Mouse (Mus musculus) B cell, adult 62 days (primary cell): ENCODE measurements around the gene Hba-a1. TPM values are rescaled to one million over a fixed set of nuclear protein-coding genes. Genes with fewer than 3 reads are reported as not detected.

Experiments
- total RNA-seq: library from RNA; stranded (reverse); gene quantifications from 4 replicates; pipeline ENCODE4 v1.2.4, GENCODE M21; 2023

Hba-a1 gene
- total RNA-seq, result 58.9 to 127 TPM (median 84.8 TPM) in 4 replicates

GRCm38 (mm10) chr11:32283091-32283777, at the start of gene Hba-a1:
Hba-a1 (plus strand) TSS chr11:32283511.

GRCm38 (mm10) chr11:32267188-32267884, 16.0 kb upstream of the Hba-a1 start, which contains the start of gene Nprl3:
Nprl3 (minus strand) TSS chr11:32267707.

GRCm38 (mm10) chr11:32276347-32276746, 7.0 kb upstream of the Hba-a1 start, which contains the start of gene Hba-x:
Hba-x (plus strand) TSS chr11:32276400.

GRCm38 (mm10) chr11:32286695-32287492, 3.6 kb downstream of the Hba-a1 start, which contains the start of gene Hbq1b:
Hbq1b (plus strand) TSS chr11:32286965.

GRCm38 (mm10) chr11:32296203-32296602, 12.9 kb downstream of the Hba-a1 start, which contains the start of gene Hba-a2:
Hba-a2 (plus strand) TSS chr11:32296489.

GRCm38 (mm10) chr11:32299865-32300264, 16.6 kb downstream of the Hba-a1 start, which contains the start of gene Hbq1a:
Hbq1a (plus strand) TSS chr11:32300069.

Other genes starting within 250 kb of the Hba-a1 start
- gene Il9r, start 83.2 kb upstream of the Hba-a1 start, total RNA-seq, result 34.8 to 42.2 TPM (median 40.0 TPM) in 4 replicates
- 18.0 to 27.0 TPM (median 23.5 TPM) in 4 replicates for gene Snrnp25, start 78.1 kb upstream of the Hba-a1 start, total RNA-seq
- gene Rhbdf1, start 61.2 kb upstream of the Hba-a1 start, total RNA-seq, result 9.2 to 12.2 TPM (median 10.9 TPM) in 4 replicates
- 20.3 to 25.8 TPM (median 23.9 TPM) in 4 replicates for gene Mpg, start 57.0 kb upstream of the Hba-a1 start, total RNA-seq
- gene Nprl3, start 15.8 kb upstream of the Hba-a1 start, total RNA-seq, result 50.7 to 62.4 TPM (median 56.6 TPM) in 4 replicates
- gene Hba-x, start 7.1 kb upstream of the Hba-a1 start, total RNA-seq, result not detected in 4 replicates
- not detected in 4 replicates for gene Hbq1b, start 3.5 kb downstream of the Hba-a1 start, total RNA-seq
- gene Hba-a2, start 13.0 kb downstream of the Hba-a1 start, total RNA-seq, result 20.0 to 91.4 TPM (median 56.9 TPM) in 4 replicates
- not detected in 4 replicates for gene Hbq1a, start 16.6 kb downstream of the Hba-a1 start, total RNA-seq
- 0.06 to 0.17 TPM (median 0.06 TPM) in 4 replicates for gene Sh3pxd2b, start 64.3 kb downstream of the Hba-a1 start, total RNA-seq
- 2.8 to 7.8 TPM (median 5.7 TPM) in 4 replicates for gene Ubtd2, start 171.9 kb downstream of the Hba-a1 start, total RNA-seq
- gene Efcab9, start 248.6 kb downstream of the Hba-a1 start, total RNA-seq, result 2.9 to 4.8 TPM (median 3.2 TPM) in 4 replicates
- gene Stk10, start 249.8 kb downstream of the Hba-a1 start, total RNA-seq, result 233 to 249 TPM (median 234 TPM) in 4 replicates